Mouse (Mus musculus) cerebellum, adult 2 months (tissue): ENCODE results near the gene Gpr26. TPM values are rescaled to one million over a fixed set of nuclear protein-coding genes. Genes with fewer than 3 reads are reported as not detected.
A peak's percentile ranks its signal among the peaks of the same experiment; 100 is the strongest.

Experiments used
- DNase-seq, 2 experiments: peaks; one replicate each; pipeline ENCODE4 v3.0.0; 2021
- H3K27ac ChIP-seq: fragments of 200-500 bp; 2 replicates; pipeline ENCODE4 v1.5.1; 2012; ENCODE audit warnings: low read length, control low read depth, inconsistent platforms; ENCODE audit not compliant: insufficient read depth
- H3K27me3 ChIP-seq: fragments of 200-500 bp; 2 replicates; pipeline ENCODE4 v1.6.1; 2012; ENCODE audit warnings: inconsistent platforms, mild to moderate bottlenecking, low read length, moderate library complexity; ENCODE audit not compliant: control insufficient read depth, insufficient read depth
- H3K4me1 ChIP-seq: fragments of 200-500 bp; 2 replicates; pipeline ENCODE4 v1.6.1; 2011; ENCODE audit warnings: low read length; ENCODE audit not compliant: control insufficient read depth, insufficient read depth
- H3K4me3 ChIP-seq: fragments of 200-500 bp; replicated peaks from 2 replicates; pipeline ENCODE3; 2011; ENCODE audit warnings: mild to moderate bottlenecking, low read depth, low read length, control low read depth; ENCODE audit not compliant: insufficient read depth
- CTCF ChIP-seq: fragments of 200-500 bp; IDR thresholded peaks from 2 replicates; pipeline ENCODE4 v1.5.1; 2011; ENCODE audit warnings: low read depth, mild to moderate bottlenecking, control low read depth, low read length, moderate library complexity, borderline replicate concordance; ENCODE audit not compliant: insufficient read depth
- POLR2A ChIP-seq: fragments of 200-500 bp; IDR thresholded peaks from 2 replicates; pipeline ENCODE4 v1.6.1; 2011; ENCODE audit warnings: low read length, control low read depth, borderline replicate concordance; ENCODE audit not compliant: insufficient read depth
- WGBS: fragments of 180-500 bp; shearing (Covaris S2); methylation state at CpG from one replicate; pipeline ENCODE4 v1.1.7; 2018; 5-methylcytosine and 5-hydroxymethylcytosine counted together
- polyA plus RNA-seq: library from polyadenylated mRNA; depleted of rRNA; stranded (reverse); fragments of >200 nt; gene quantifications from 2 replicates; pipeline ENCODE4 v1.2.3, GENCODE M21; 2012

Gene Gpr26
- polyA plus RNA-seq, 1 experiment = 5.8 TPM

- DNase-seq = peak in 1 of 2 experiments; percentile 2
- WGBS = 2% methylated on average over 55 of the region's 57 CpGs
- H3K4me1 ChIP-seq = no peaks in the 10 kb centered on the region
- TF ChIP-seq POLR2A = no peak
- no peak for TF ChIP-seq CTCF
- no peak overlapping the region for H3K27ac ChIP-seq
- no peaks in the 10 kb centered on the region for H3K27me3 ChIP-seq
- no peak overlapping the region for H3K4me3 ChIP-seq
Observed at GRCm38 (mm10) chr7:131966916-131967494, 745 bp downstream of the Gpr26 start.

- H3K27me3 ChIP-seq = no peaks in the 10 kb centered on the region
- H3K4me3 ChIP-seq = no peak overlapping the region
- 45% methylated on average over 3 of the region's 3 CpGs for WGBS
- no peak for DNase-seq
- TF ChIP-seq CTCF (no peak), POLR2A (no peak)
- no peaks in the 10 kb centered on the region for H3K4me1 ChIP-seq
- no peak overlapping the region for H3K27ac ChIP-seq
Observed at GRCm38 (mm10) chr7:131970255-131970654, 4.0 kb downstream of the Gpr26 start.

- TF ChIP-seq CTCF (no peak), POLR2A (no peak)
Observed at GRCm38 (mm10) chr7:131975867-131976266, 9.6 kb downstream of the Gpr26 start.

GRCm38 (mm10) chr7:131978609-131979008 is 12.3 kb downstream of the Gpr26 start:
- TF ChIP-seq CTCF = no peak
- TF ChIP-seq POLR2A = no peak
- H3K27me3 ChIP-seq = no peaks in the 10 kb centered on the region
- H3K4me1 ChIP-seq = no peaks in the 10 kb centered on the region
- H3K4me3 ChIP-seq = no peak overlapping the region
- H3K27ac ChIP-seq = no peak overlapping the region
- no peak for DNase-seq
- 85% methylated on average over 11 of the region's 11 CpGs for WGBS

More at GRCm38 (mm10) chr7:131975867-131976266, 9.6 kb downstream of the Gpr26 start:
- 44% methylated on average over 6 of the region's 6 CpGs for WGBS
- H3K27ac ChIP-seq = no peak overlapping the region
- no peak for DNase-seq
- H3K27me3 ChIP-seq = no peaks in the 10 kb centered on the region
- no peak overlapping the region for H3K4me3 ChIP-seq
- H3K4me1 ChIP-seq = no peaks in the 10 kb centered on the region

- DNase-seq = no peak
- Histone ChIP-seq H3K27me3 (no peaks in the 10 kb centered on the region; the same call in 1 of the 2 replicates), H3K27ac (no peak overlapping the region), H3K4me3 (no peak overlapping the region), H3K4me1 (no peaks in the 10 kb centered on the region)
- no peak for TF ChIP-seq CTCF
- no peak for TF ChIP-seq POLR2A
- WGBS = 56% methylated on average over 6 of the region's 6 CpGs
Observed at GRCm38 (mm10) chr7:131989056-131989455, 22.8 kb downstream of the Gpr26 start.

GRCm38 (mm10) chr7:131992226-131992625 is 26.0 kb downstream of the Gpr26 start:
- no peak for TF ChIP-seq POLR2A
- TF ChIP-seq CTCF = no peak
- WGBS = 81% methylated on average over 1 of the region's 1 CpGs
- H3K4me1 ChIP-seq = no peaks in the 10 kb centered on the region
- H3K4me3 ChIP-seq = no peak overlapping the region
- no peaks in the 10 kb centered on the region; the same call in 1 of the 2 replicates for H3K27me3 ChIP-seq
- DNase-seq = no peak
- H3K27ac ChIP-seq = no peak overlapping the region

- H3K4me3 ChIP-seq = no peak overlapping the region
- no peaks in the 10 kb centered on the region; the same call in 1 of the 2 replicates for H3K27me3 ChIP-seq
- no peak for DNase-seq
- H3K27ac ChIP-seq = no peak overlapping the region
- TF ChIP-seq POLR2A (no peak), CTCF (no peak)
- WGBS = 72% methylated on average over 3 of the region's 3 CpGs
- H3K4me1 ChIP-seq = no peaks in the 10 kb centered on the region
Observed at GRCm38 (mm10) chr7:131992873-131993272, 26.6 kb downstream of the Gpr26 start.

GRCm38 (mm10) chr7:132005996-132006696 is 39.9 kb downstream of the Gpr26 start:
- 58% methylated on average over 14 of the region's 14 CpGs for WGBS
- TF ChIP-seq CTCF (no peak), POLR2A (no peak)
- no peak overlapping the region for H3K4me3 ChIP-seq
- H3K27ac ChIP-seq = no peak overlapping the region
- peak in 1 of 2 experiments; percentile 3 for DNase-seq
- no peaks in the 10 kb centered on the region for H3K27me3 ChIP-seq
- H3K4me1 ChIP-seq = no peaks in the 10 kb centered on the region

- no peak for DNase-seq
- TF ChIP-seq CTCF (no peak), POLR2A (no peak)
- WGBS = 84% methylated on average over 7 of the region's 7 CpGs
- H3K4me3 ChIP-seq = no peak overlapping the region
- no peaks in the 10 kb centered on the region for H3K27me3 ChIP-seq
- no peaks in the 10 kb centered on the region; the same call in 1 of the 2 replicates for H3K4me1 ChIP-seq
- H3K27ac ChIP-seq = no peak overlapping the region
Observed at GRCm38 (mm10) chr7:132009002-132009401, 42.7 kb downstream of the Gpr26 start.
